Mouse (Mus musculus) heart, embryonic 15.5 days (tissue): ENCODE results near the gene Bcar3. TPM values are rescaled to one million over a fixed set of nuclear protein-coding genes. Genes with fewer than 3 reads are reported as not detected.
"Not testable (repeated sequence)": the region's sequence is repeated elsewhere in the genome, so short reads cannot be mapped to it uniquely, and the experiment has no call there.

Experiments
- ATAC-seq: fragments of 200-750 bp; cut with Nextera tagmentation; replicated peaks from 2 replicates; pipeline ENCODE4 v1.8.0; 2017; ENCODE audit warnings: low read depth, moderate TSS enrichment; ENCODE audit not compliant: insufficient number of reproducible peaks, insufficient read depth, low FRiP score
- H3K27ac ChIP-seq: fragments of 300-500 bp; sonication (generic); 2 replicates; pipeline ENCODE4 v1.5.1; 2015; ENCODE audit warnings: mild to moderate bottlenecking, inconsistent platforms
- H3K27me3 ChIP-seq: fragments of 300-500 bp; sonication (generic); 2 replicates; pipeline ENCODE4 v1.6.1; 2015; ENCODE audit warnings: inconsistent platforms
- H3K36me3 ChIP-seq: fragments of 300-500 bp; sonication (generic); 2 replicates; pipeline ENCODE4 v1.6.1; 2015; ENCODE audit warnings: mild to moderate bottlenecking, inconsistent platforms
- H3K4me1 ChIP-seq: fragments of 300-500 bp; sonication (generic); replicated peaks from 2 replicates; pipeline ENCODE4 v1.6.1; 2015; ENCODE audit warnings: inconsistent platforms
- H3K4me2 ChIP-seq: fragments of 300-500 bp; sonication (generic); 2 replicates; pipeline ENCODE4 v1.6.1; 2015; ENCODE audit warnings: inconsistent platforms, mild to moderate bottlenecking, moderate library complexity
- H3K4me3 ChIP-seq: fragments of 300-500 bp; sonication (generic); 2 replicates; pipeline ENCODE4 v1.5.1; 2015; ENCODE audit warnings: mild to moderate bottlenecking, inconsistent platforms
- H3K9ac ChIP-seq: fragments of 300-500 bp; sonication (generic); 2 replicates; pipeline ENCODE4 v1.6.1; 2015; ENCODE audit warnings: mild to moderate bottlenecking, inconsistent platforms
- H3K9me3 ChIP-seq: fragments of 300-500 bp; sonication (generic); replicated peaks from 2 replicates; pipeline ENCODE4 v1.6.1; 2016; ENCODE audit warnings: inconsistent platforms
- WGBS: fragments of 180-500 bp; shearing (Covaris S2); methylation state at CpG from one replicate; pipeline ENCODE4 v1.1.7; 2015; ENCODE audit warnings: mixed read lengths; 5-methylcytosine and 5-hydroxymethylcytosine counted together
- polyA plus RNA-seq: library from polyadenylated mRNA; unstranded; fragments of >200 nt; fragmentation: Nextera tagmentation; extraction: Ambion mirVana; gene quantifications from 2 replicates; pipeline ENCODE4 v1.2.1, GENCODE M21; 2015

Bcar3 gene
- polyA plus RNA-seq, 1 experiment from 2014 or later: 3.9 TPM

- WGBS: 40% methylated on average over 3 of the region's 3 CpGs
- H3K4me3 ChIP-seq: no peak overlapping the region
- H3K9me3 ChIP-seq: no peaks in the 10 kb centered on the region
- no peak for ATAC-seq
- H3K36me3 ChIP-seq: no peaks in the 10 kb centered on the region
- H3K27ac ChIP-seq: no peak overlapping the region
- no peak overlapping the region for H3K9ac ChIP-seq
- H3K27me3 ChIP-seq: no peaks in the 10 kb centered on the region; the same call in 1 of the 2 replicates
- no peaks in the 10 kb centered on the region for H3K4me1 ChIP-seq
- H3K4me2 ChIP-seq: no peak overlapping the region
Observed at GRCm38 (mm10) chr3:122387771-122388170, 93.8 kb downstream of the Bcar3 start.

GRCm38 (mm10) chr3:122389972-122390371 lies 96.0 kb downstream of the Bcar3 start:
- Histone ChIP-seq H3K4me1 (no peaks in the 10 kb centered on the region), H3K27ac (no peak overlapping the region), H3K9me3 (no peaks in the 10 kb centered on the region), H3K36me3 (no peaks in the 10 kb centered on the region), H3K4me3 (no peak overlapping the region), H3K9ac (no peak overlapping the region), H3K27me3 (no peaks in the 10 kb centered on the region; the same call in 1 of the 2 replicates), H3K4me2 (no peak overlapping the region)
- whole genome bisulfite sequencing: 81% methylated on average over 5 of the region's 5 CpGs
- no peak for ATAC-seq

GRCm38 (mm10) chr3:122391098-122391497 lies 97.2 kb downstream of the Bcar3 start:
- H3K36me3 ChIP-seq: no peaks in the 10 kb centered on the region
- no peaks in the 10 kb centered on the region for H3K4me1 ChIP-seq
- H3K27ac ChIP-seq: no peak overlapping the region
- WGBS: 85% methylated on average over 2 of the region's 2 CpGs
- ATAC-seq: no peak
- H3K4me2 ChIP-seq: no peak overlapping the region
- H3K4me3 ChIP-seq: no peak overlapping the region
- H3K9me3 ChIP-seq: no peaks in the 10 kb centered on the region
- no peak overlapping the region for H3K9ac ChIP-seq
- H3K27me3 ChIP-seq: no peaks in the 10 kb centered on the region; the same call in 1 of the 2 replicates

- Histone ChIP-seq H3K36me3 (no peaks in the 10 kb centered on the region), H3K4me2 (no peak overlapping the region), H3K27me3 (no peaks in the 10 kb centered on the region; the same call in 1 of the 2 replicates), H3K4me3 (no peak overlapping the region), H3K4me1 (no peaks in the 10 kb centered on the region), H3K27ac (no peak overlapping the region), H3K9ac (no peak overlapping the region), H3K9me3 (no peaks in the 10 kb centered on the region)
- ATAC-seq: no peak
- WGBS: 37% methylated on average over 12 of the region's 12 CpGs
Observed at GRCm38 (mm10) chr3:122391816-122392215, 97.9 kb downstream of the Bcar3 start.

GRCm38 (mm10) chr3:122393411-122393810 lies 99.5 kb downstream of the Bcar3 start:
- H3K27me3 ChIP-seq, H3K4me2 ChIP-seq, H3K4me3 ChIP-seq, H3K4me1 ChIP-seq, H3K36me3 ChIP-seq, H3K9ac ChIP-seq, H3K27ac ChIP-seq, ATAC-seq, H3K9me3 ChIP-seq: not testable (repeated sequence)
- WGBS: 67% methylated on average over 4 of the region's 4 CpGs

GRCm38 (mm10) chr3:122393836-122394374 lies 100.0 kb downstream of the Bcar3 start:
- H3K36me3 ChIP-seq: no peaks in the 10 kb centered on the region
- no peak overlapping the region for H3K4me3 ChIP-seq
- ATAC-seq: no peak
- H3K9me3 ChIP-seq: no peaks in the 10 kb centered on the region
- WGBS: 82% methylated on average over 12 of the region's 12 CpGs
- no peak overlapping the region for H3K9ac ChIP-seq
- H3K27ac ChIP-seq: no peak overlapping the region
- no peaks in the 10 kb centered on the region for H3K4me1 ChIP-seq
- no peaks in the 10 kb centered on the region; the same call in 1 of the 2 replicates for H3K27me3 ChIP-seq
- no peak overlapping the region for H3K4me2 ChIP-seq

GRCm38 (mm10) chr3:122396957-122397356 lies 103.0 kb downstream of the Bcar3 start:
- Histone ChIP-seq H3K36me3 (no peaks in the 10 kb centered on the region), H3K27ac (no peak overlapping the region), H3K27me3 (no peaks in the 10 kb centered on the region), H3K9ac (no peak overlapping the region), H3K4me2 (no peak overlapping the region), H3K4me1 (peaks cover 5% of the 10 kb centered on the region), H3K4me3 (no peak overlapping the region), H3K9me3 (no peaks in the 10 kb centered on the region)
- ATAC-seq: peak; percentile 34; the same call in 1 of the 2 replicates
- 86% methylated on average over 4 of the region's 4 CpGs for WGBS

GRCm38 (mm10) chr3:122397401-122397800 lies 103.5 kb downstream of the Bcar3 start:
- 68% methylated on average over 7 of the region's 7 CpGs for WGBS
- H3K9ac ChIP-seq: no peak overlapping the region
- no peak overlapping the region for H3K27ac ChIP-seq
- no peaks in the 10 kb centered on the region for H3K36me3 ChIP-seq
- peaks cover 9% of the 10 kb centered on the region for H3K4me1 ChIP-seq
- no peak overlapping the region for H3K4me3 ChIP-seq
- no peaks in the 10 kb centered on the region for H3K9me3 ChIP-seq
- no peak for ATAC-seq
- no peak overlapping the region for H3K4me2 ChIP-seq
- H3K27me3 ChIP-seq: no peaks in the 10 kb centered on the region

GRCm38 (mm10) chr3:122401011-122401410 lies 107.1 kb downstream of the Bcar3 start:
- no peak overlapping the region for H3K9ac ChIP-seq
- WGBS: 86% methylated on average over 2 of the region's 2 CpGs
- H3K27me3 ChIP-seq: no peaks in the 10 kb centered on the region
- H3K27ac ChIP-seq: no peak overlapping the region
- H3K4me1 ChIP-seq: peaks cover 16% of the 10 kb centered on the region
- no peak overlapping the region for H3K4me3 ChIP-seq
- no peaks in the 10 kb centered on the region for H3K36me3 ChIP-seq
- H3K9me3 ChIP-seq: no peaks in the 10 kb centered on the region
- H3K4me2 ChIP-seq: no peak overlapping the region
- ATAC-seq: no peak

GRCm38 (mm10) chr3:122402143-122402542 lies 108.2 kb downstream of the Bcar3 start:
- ATAC-seq: peak; percentile 54; the same call in 1 of the 2 replicates
- Histone ChIP-seq H3K9me3 (no peaks in the 10 kb centered on the region), H3K4me1 (peaks cover 16% of the 10 kb centered on the region), H3K4me3 (no peak overlapping the region), H3K9ac (no peak overlapping the region), H3K27me3 (no peaks in the 10 kb centered on the region; the same call in 1 of the 2 replicates), H3K4me2 (peak overlapping the region; percentile 5; the same call in 1 of the 2 replicates), H3K36me3 (no peaks in the 10 kb centered on the region), H3K27ac (no peak overlapping the region)
- 16% methylated on average over 5 of the region's 5 CpGs for WGBS

- Histone ChIP-seq H3K36me3 (no peaks in the 10 kb centered on the region), H3K9ac (no peak overlapping the region), H3K27ac (no peak overlapping the region; the same call in 1 of the 2 replicates), H3K4me2 (no peak overlapping the region), H3K9me3 (no peaks in the 10 kb centered on the region), H3K27me3 (peaks cover 1% of the 10 kb centered on the region; the same call in 1 of the 2 replicates), H3K4me3 (no peak overlapping the region), H3K4me1 (peaks cover 16% of the 10 kb centered on the region)
- 64% methylated on average over 9 of the region's 9 CpGs for WGBS
- no peak for ATAC-seq
Observed at GRCm38 (mm10) chr3:122403860-122404557, 110.1 kb downstream of the Bcar3 start.
